ENCODE assay signal across 9 mouse cellular contexts in genomic region chr16:18407912-18408311, GRCm38 (mm10). TPM values are rescaled to one million over a fixed set of nuclear protein-coding genes. Genes with fewer than 3 reads are reported as not detected.
DNase-seq lines count a peak whose midpoint lies in the region; ATAC-seq and TF ChIP-seq lines count a peak whose summit lies in the region.
"Had no signal": no experiment of that assay in that cellular context is flagged by ENCODE, and none has a peak within 500 bp of the region (broad histone marks: within the 10 kb centered on the region; RNA-seq: fewer than 3 reads in every experiment).

No protein-coding gene starts in this region.

- H3K27ac ChIP-seq in forebrain, embryonic 10.5 days, result peak overlapping the region; percentile 44; the same call in 1 of the 2 replicates
- no peak overlapping the region for H3K27ac ChIP-seq in forebrain, embryonic 11.5 days (ENCODE audit: low read depth, low read length)
- H3K27ac ChIP-seq in lung, embryonic 14.5 days (ENCODE audit: low read depth), result 0 out of 2 replicates have a peak overlapping the region, but pooled peaks have one; percentile 9
- H3K27ac ChIP-seq in heart, embryonic 12.5 days (ENCODE audit: poor library complexity, severe bottlenecking), result peak overlapping the region; percentile 49
- H3K27ac ChIP-seq in midbrain, embryonic 15.5 days, result peak overlapping the region; percentile 43; the same call in 1 of the 2 replicates

- no peak overlapping the region for H3K4me3 ChIP-seq in forebrain, embryonic 10.5 days
- H3K4me3 ChIP-seq in forebrain, embryonic 11.5 days (ENCODE audit: low read depth, low read length), result no peak overlapping the region
- H3K4me3 ChIP-seq in lung, embryonic 14.5 days (ENCODE audit: low read depth, low read length), result no peak overlapping the region
- no peak overlapping the region for H3K4me3 ChIP-seq in heart, embryonic 12.5 days
- H3K4me3 ChIP-seq in midbrain, embryonic 15.5 days, result no peak overlapping the region

- no peak for DNase-seq in forebrain, embryonic 10.5 days (ENCODE audit: extremely low spot score, low spot score)
- DNase-seq in forebrain, embryonic 11.5 days (ENCODE audit: low spot score), result no peak
- peak; percentile 24 for DNase-seq in lung, embryonic 14.5 days
- no peak for DNase-seq in lung, adult 18-20 months
- no peak for DNase-seq in urinary bladder, adult 18-20 months (ENCODE audit: low spot score in 2 of 2)
- DNase-seq in adrenal gland, adult 8-10 months, result no peak
- DNase-seq: gastrocnemius, postnatal 36 days had no signal

- no peak overlapping the region for H3K4me2 ChIP-seq in forebrain, embryonic 11.5 days (ENCODE audit: low read depth, low read length, severe bottlenecking)
- H3K4me2 ChIP-seq in lung, embryonic 14.5 days, result no peak overlapping the region
- H3K4me2 ChIP-seq in heart, embryonic 12.5 days, result no peak overlapping the region
- H3K4me2 ChIP-seq in midbrain, embryonic 15.5 days, result no peak overlapping the region

- no peak for TF ChIP-seq CTCF in lung, embryonic 14.5 days (IDR thresholded peaks at IDR 0.05; ENCODE audit: low read depth)

- peaks cover 91% of the 10 kb centered on the region for H3K36me3 ChIP-seq in forebrain, embryonic 10.5 days (replicated peaks)
- peaks cover 10% of the 10 kb centered on the region; the same call in 1 of the 2 replicates for H3K36me3 ChIP-seq in forebrain, embryonic 11.5 days (ENCODE audit: control insufficient read depth, insufficient read depth, low read length)
- H3K36me3 ChIP-seq in lung, embryonic 14.5 days (ENCODE audit: insufficient read depth), result peaks cover 68% of the 10 kb centered on the region
- peaks cover 80% of the 10 kb centered on the region for H3K36me3 ChIP-seq in heart, embryonic 12.5 days
- H3K36me3 ChIP-seq in midbrain, embryonic 15.5 days (replicated peaks), result peaks cover 32% of the 10 kb centered on the region

- H3K4me1 ChIP-seq in forebrain, embryonic 10.5 days, result peaks cover 51% of the 10 kb centered on the region
- H3K4me1 ChIP-seq in forebrain, embryonic 11.5 days (replicated peaks; ENCODE audit: control insufficient read depth, insufficient read depth, low read length), result peaks cover 8% of the 10 kb centered on the region; the same call in 1 of the 2 replicates
- H3K4me1 ChIP-seq in lung, embryonic 14.5 days (ENCODE audit: insufficient read depth), result no peaks in the 10 kb centered on the region
- peaks cover 31% of the 10 kb centered on the region for H3K4me1 ChIP-seq in heart, embryonic 12.5 days (replicated peaks)
- peaks cover 16% of the 10 kb centered on the region for H3K4me1 ChIP-seq in midbrain, embryonic 15.5 days

- no peaks in the 10 kb centered on the region for H3K9me3 ChIP-seq in forebrain, embryonic 10.5 days
- H3K9me3 ChIP-seq in forebrain, embryonic 11.5 days (ENCODE audit: control insufficient read depth, low read length), result no peaks in the 10 kb centered on the region
- no peaks in the 10 kb centered on the region for H3K9me3 ChIP-seq in lung, embryonic 14.5 days (ENCODE audit: low read depth, low read length)
- H3K9me3 ChIP-seq in heart, embryonic 12.5 days (replicated peaks), result no peaks in the 10 kb centered on the region
- H3K9me3 ChIP-seq in midbrain, embryonic 15.5 days, result no peaks in the 10 kb centered on the region

- no peaks in the 10 kb centered on the region for H3K27me3 ChIP-seq in forebrain, embryonic 10.5 days (ENCODE audit: poor library complexity, severe bottlenecking)
- H3K27me3 ChIP-seq in forebrain, embryonic 11.5 days (ENCODE audit: control insufficient read depth, insufficient read depth, low read length), result no peaks in the 10 kb centered on the region
- no peaks in the 10 kb centered on the region for H3K27me3 ChIP-seq in lung, embryonic 14.5 days (ENCODE audit: insufficient read depth, low read length)
- no peaks in the 10 kb centered on the region for H3K27me3 ChIP-seq in heart, embryonic 12.5 days (replicated peaks)
- no peaks in the 10 kb centered on the region for H3K27me3 ChIP-seq in midbrain, embryonic 15.5 days (replicated peaks)

- no peak for ATAC-seq in forebrain, embryonic 11.5 days (replicated peaks; ENCODE audit: low FRiP score)
- no peak for ATAC-seq in lung, embryonic 14.5 days (ENCODE audit: insufficient read depth)
- ATAC-seq in heart, embryonic 12.5 days (ENCODE audit: insufficient number of reproducible peaks, low FRiP score), result no peak
- no peak for ATAC-seq in midbrain, embryonic 15.5 days (replicated peaks)

- no peak overlapping the region for H3K9ac ChIP-seq in forebrain, embryonic 11.5 days (ENCODE audit: low read length)
- H3K9ac ChIP-seq in lung, embryonic 14.5 days, result no peak overlapping the region
- peak overlapping the region; percentile 40; the same call in 1 of the 2 replicates for H3K9ac ChIP-seq in heart, embryonic 12.5 days
- no peak overlapping the region for H3K9ac ChIP-seq in midbrain, embryonic 15.5 days

- 85% methylated on average over 7 of the region's 7 CpGs for WGBS in forebrain, embryonic 10.5 days
- WGBS in forebrain, embryonic 11.5 days, result 88% methylated on average over 7 of the region's 7 CpGs
- 63% methylated on average over 7 of the region's 7 CpGs for WGBS in lung, embryonic 14.5 days
- 46% methylated on average over 7 of the region's 7 CpGs for WGBS in heart, embryonic 12.5 days
- 72% methylated on average over 7 of the region's 7 CpGs for WGBS in midbrain, embryonic 15.5 days

RNA-seq across cellular contexts. Expression of gene Txnrd2, which starts 18.3 kb away (rescaled TPM):
- polyA plus RNA-seq in forebrain, embryonic 10.5 days (2016; fragmentation: Nextera tagmentation; extraction: Ambion mirVana), result 31.6 and 35.1 TPM in 2 replicates
- 24.8 and 26.7 TPM in 2 replicates for polyA plus RNA-seq in forebrain, embryonic 11.5 days (2014; fragmentation: Nextera tagmentation; extraction: Ambion mirVana)
- polyA plus RNA-seq in lung, embryonic 14.5 days (2014; fragmentation: Nextera tagmentation; extraction: Ambion mirVana), result 18.7 and 21.5 TPM in 2 replicates
- polyA plus RNA-seq in heart, embryonic 12.5 days (2016; fragmentation: Nextera tagmentation; extraction: Ambion mirVana), result 34.9 and 37.2 TPM in 2 replicates
- polyA plus RNA-seq in midbrain, embryonic 15.5 days (2015; fragmentation: Nextera tagmentation; extraction: Ambion mirVana), result 34.0 and 35.5 TPM in 2 replicates
- 100 to 1,000 TPM in 2 of 4 experiments, 10 to 100 TPM in 2; 79.2 to 123 (median 103) TPM for total RNA-seq in adrenal gland, adult 8-10 months (2022)

RNA-seq across cellular contexts. Expression of gene Comt, which starts 18.7 kb away (rescaled TPM):
- polyA plus RNA-seq in forebrain, embryonic 10.5 days (2016; fragmentation: Nextera tagmentation; extraction: Ambion mirVana), result 58.1 and 60.1 TPM in 2 replicates
- polyA plus RNA-seq in forebrain, embryonic 11.5 days (2014; fragmentation: Nextera tagmentation; extraction: Ambion mirVana), result 53.6 and 55.2 TPM in 2 replicates
- 89.4 and 97.0 TPM in 2 replicates for polyA plus RNA-seq in lung, embryonic 14.5 days (2014; fragmentation: Nextera tagmentation; extraction: Ambion mirVana)
- 88.2 and 90.8 TPM in 2 replicates for polyA plus RNA-seq in heart, embryonic 12.5 days (2016; fragmentation: Nextera tagmentation; extraction: Ambion mirVana)
- 104 and 107 TPM in 2 replicates for polyA plus RNA-seq in midbrain, embryonic 15.5 days (2015; fragmentation: Nextera tagmentation; extraction: Ambion mirVana)
- total RNA-seq in adrenal gland, adult 8-10 months (2022), result 100 to 1,000 TPM; 147 to 201 (median 185) TPM

RNA-seq across cellular contexts. Expression of gene Arvcf, which starts 59.9 kb away (rescaled TPM):
- polyA plus RNA-seq in forebrain, embryonic 10.5 days (2016; fragmentation: Nextera tagmentation; extraction: Ambion mirVana), result 116 TPM in 2 replicates
- polyA plus RNA-seq in forebrain, embryonic 11.5 days (2014; fragmentation: Nextera tagmentation; extraction: Ambion mirVana), result 99.4 and 103 TPM in 2 replicates
- 25.7 and 30.8 TPM in 2 replicates for polyA plus RNA-seq in lung, embryonic 14.5 days (2014; fragmentation: Nextera tagmentation; extraction: Ambion mirVana)
- polyA plus RNA-seq in heart, embryonic 12.5 days (2016; fragmentation: Nextera tagmentation; extraction: Ambion mirVana), result 32.5 and 36.9 TPM in 2 replicates
- 94.4 and 99.5 TPM in 2 replicates for polyA plus RNA-seq in midbrain, embryonic 15.5 days (2015; fragmentation: Nextera tagmentation; extraction: Ambion mirVana)
- 10 to 100 TPM; 25.5 to 67.0 (median 52.7) TPM for total RNA-seq in adrenal gland, adult 8-10 months (2022)
